Mouse (Mus musculus) forebrain, embryonic 15.5 days (tissue): ENCODE results near the gene Tbc1d22a. TPM values are rescaled to one million over a fixed set of nuclear protein-coding genes. Genes with fewer than 3 reads are reported as not detected.
A peak's percentile ranks its signal among the peaks of the same experiment; 100 is the strongest.

Source experiments
- ATAC-seq: fragments of 200-750 bp; cut with Nextera tagmentation; replicated peaks from 2 replicates; pipeline ENCODE4 v1.8.0; 2017; ENCODE audit warnings: mild to moderate bottlenecking, moderate TSS enrichment, moderate library complexity
- H3K27ac ChIP-seq: fragments of 300-500 bp; sonication (generic); replicated peaks from 2 replicates; pipeline ENCODE4 v1.5.1; 2015; ENCODE audit warnings: mild to moderate bottlenecking, inconsistent platforms
- H3K27me3 ChIP-seq: fragments of 300-500 bp; sonication (generic); 2 replicates; pipeline ENCODE4 v1.6.1; 2015; ENCODE audit warnings: inconsistent platforms
- H3K36me3 ChIP-seq: fragments of 300-500 bp; sonication (generic); 2 replicates; pipeline ENCODE4 v1.6.1; 2015; ENCODE audit warnings: mild to moderate bottlenecking, inconsistent platforms
- H3K4me1 ChIP-seq: fragments of 300-500 bp; sonication (generic); 2 replicates; pipeline ENCODE4 v1.6.1; 2015; ENCODE audit warnings: inconsistent platforms
- H3K4me2 ChIP-seq: fragments of 300-500 bp; sonication (generic); replicated peaks from 2 replicates; pipeline ENCODE4 v1.6.1; 2015; ENCODE audit warnings: mild to moderate bottlenecking, inconsistent platforms
- H3K4me3 ChIP-seq: fragments of 300-500 bp; sonication (generic); 2 replicates; pipeline ENCODE4 v1.5.1; 2015; ENCODE audit warnings: mild to moderate bottlenecking, inconsistent platforms
- H3K9ac ChIP-seq: fragments of 300-500 bp; sonication (generic); replicated peaks from 2 replicates; pipeline ENCODE4 v1.6.1; 2015; ENCODE audit warnings: mild to moderate bottlenecking, inconsistent platforms
- H3K9me3 ChIP-seq: fragments of 300-500 bp; sonication (generic); 2 replicates; pipeline ENCODE4 v1.6.1; 2016; ENCODE audit warnings: inconsistent platforms
- WGBS: fragments of 180-500 bp; shearing (Covaris S2); methylation state at CpG from one replicate; pipeline ENCODE4 v1.1.7; 2015; ENCODE audit warnings: mixed read lengths; 5-methylcytosine and 5-hydroxymethylcytosine counted together
- polyA plus RNA-seq: library from polyadenylated mRNA; unstranded; fragments of >200 nt; fragmentation: Nextera tagmentation; extraction: Ambion mirVana; gene quantifications from 2 replicates; pipeline ENCODE4 v1.2.1, GENCODE M21; 2015

Gene Tbc1d22a
- polyA plus RNA-seq, 1 experiment from 2014 or later, result 13.1 TPM

DNA sequence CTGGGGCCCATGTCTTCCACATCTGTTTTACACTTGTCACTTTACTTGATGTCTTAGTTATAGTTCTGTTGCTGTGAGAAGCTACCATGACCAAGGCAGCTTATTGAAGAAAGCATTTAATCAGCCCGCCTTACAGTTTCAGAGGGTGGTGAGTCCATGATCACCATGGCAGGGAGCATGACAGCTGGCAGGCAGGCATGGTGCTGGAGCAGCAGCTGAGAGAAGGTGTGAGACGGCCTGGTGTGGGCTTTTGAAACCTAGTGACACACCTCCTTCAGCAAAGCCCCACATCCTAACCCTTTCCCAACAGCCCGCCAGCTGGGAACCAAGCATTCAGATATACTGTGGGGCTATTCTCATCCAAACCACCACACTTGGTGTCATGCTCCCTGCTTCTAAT is 91.0 kb downstream of the Tbc1d22a start:
- Histone ChIP-seq H3K4me3 (no peak overlapping the region), H3K9me3 (no peaks in the 10 kb centered on the region), H3K27me3 (no peaks in the 10 kb centered on the region), H3K4me2 (no peak overlapping the region), H3K9ac (no peak overlapping the region), H3K27ac (no peak overlapping the region), H3K36me3 (0 out of 2 replicates have a peak, but pooled peaks cover 2% of the 10 kb centered on the region), H3K4me1 (0 out of 2 replicates have a peak, but pooled peaks cover 5% of the 10 kb centered on the region)
- no peak for ATAC-seq
- 82% methylated on average over 3 of the region's 3 CpGs for WGBS

DNA sequence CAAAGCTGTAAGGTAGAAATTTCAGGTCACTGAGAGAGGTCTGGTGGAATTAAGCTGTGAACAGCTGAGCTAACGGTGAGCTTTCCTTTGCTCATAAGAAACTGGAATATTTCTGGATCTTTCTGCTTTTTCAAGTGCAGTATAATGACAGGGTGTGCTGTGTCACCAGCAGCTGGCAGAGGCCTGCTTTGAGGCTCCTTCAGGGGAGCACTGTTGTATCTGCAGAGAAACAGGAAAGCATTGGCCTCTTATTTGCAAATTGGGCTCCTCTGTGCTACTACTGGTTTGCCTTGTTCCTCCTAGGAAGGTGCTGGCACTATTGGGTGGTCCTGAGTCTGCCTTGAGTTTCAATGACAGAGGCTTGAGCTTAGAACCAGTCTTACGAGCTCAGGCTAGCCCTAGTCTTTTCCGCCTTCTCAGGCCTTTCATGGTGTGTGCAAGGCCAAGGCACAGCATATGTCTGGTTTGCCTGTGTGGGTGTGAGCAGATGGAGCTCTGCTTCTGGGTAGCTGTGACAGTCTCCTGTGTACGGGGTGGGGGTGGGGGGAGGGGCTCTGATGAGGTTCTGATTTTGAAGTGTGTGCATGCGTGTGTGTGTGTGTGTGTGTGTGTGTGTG is 95.1 kb downstream of the Tbc1d22a start:
- H3K27me3 ChIP-seq, result no peaks in the 10 kb centered on the region
- no peak overlapping the region for H3K4me2 ChIP-seq
- H3K4me3 ChIP-seq, result no peak overlapping the region
- peak; percentile 75 for ATAC-seq
- WGBS, result 71% methylated on average over 5 of the region's 5 CpGs
- H3K9ac ChIP-seq, result no peak overlapping the region
- H3K4me1 ChIP-seq, result 0 out of 2 replicates have a peak, but pooled peaks cover 5% of the 10 kb centered on the region
- peaks cover 5% of the 10 kb centered on the region; the same call in 1 of the 2 replicates for H3K36me3 ChIP-seq
- H3K27ac ChIP-seq, result peak overlapping the region; percentile 8; the same call in 1 of the 2 replicates
- no peaks in the 10 kb centered on the region for H3K9me3 ChIP-seq

GRCm38 (mm10) chr15:86320803-86321510 is 106.7 kb downstream of the Tbc1d22a start:
- Histone ChIP-seq H3K4me2 (no peak overlapping the region), H3K4me1 (peaks cover 5% of the 10 kb centered on the region; the same call in 1 of the 2 replicates), H3K36me3 (0 out of 2 replicates have a peak, but pooled peaks cover 3% of the 10 kb centered on the region), H3K27me3 (no peaks in the 10 kb centered on the region), H3K9me3 (no peaks in the 10 kb centered on the region), H3K9ac (no peak overlapping the region), H3K27ac (no peak overlapping the region), H3K4me3 (no peak overlapping the region)
- no peak for ATAC-seq
- WGBS, result 71% methylated on average over 19 of the region's 19 CpGs

DNA sequence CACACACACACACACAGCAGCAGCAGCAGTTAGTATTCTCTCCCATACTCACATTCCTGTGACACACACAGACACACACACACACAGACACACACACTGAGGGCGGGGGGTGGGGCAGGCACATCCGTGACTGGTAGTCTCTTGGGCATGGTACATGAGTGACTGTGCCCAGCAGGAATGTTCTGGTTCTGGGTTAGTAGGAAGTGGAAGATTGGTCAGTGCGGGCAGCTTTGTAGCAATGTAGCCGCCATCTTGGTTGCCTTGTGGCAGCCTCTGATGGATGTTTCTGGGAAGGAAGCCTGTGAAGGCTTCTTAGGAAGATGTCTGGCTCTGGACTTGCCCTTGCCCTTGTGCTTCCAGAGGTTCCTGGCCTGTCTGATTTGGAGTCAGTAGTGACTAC is 112.1 kb downstream of the Tbc1d22a start:
- Histone ChIP-seq H3K9me3 (no peaks in the 10 kb centered on the region), H3K27ac (no peak overlapping the region), H3K36me3 (no peaks in the 10 kb centered on the region), H3K4me2 (no peak overlapping the region), H3K27me3 (no peaks in the 10 kb centered on the region), H3K9ac (no peak overlapping the region), H3K4me1 (peaks cover 28% of the 10 kb centered on the region), H3K4me3 (no peak overlapping the region)
- ATAC-seq, result no peak
- WGBS, result 87% methylated on average over 4 of the region's 4 CpGs

- no peak overlapping the region for H3K4me2 ChIP-seq
- 0 out of 2 replicates have a peak overlapping the region, but pooled peaks have one; percentile 36 for H3K27ac ChIP-seq
Observed at GRCm38 (mm10) chr15:86329911-86330310, 115.7 kb downstream of the Tbc1d22a start.

GRCm38 (mm10) chr15:86330454-86330853 is 116.2 kb downstream of the Tbc1d22a start:
- Histone ChIP-seq H3K27me3 (no peaks in the 10 kb centered on the region), H3K27ac (peak overlapping the region; percentile 40), H3K9me3 (no peaks in the 10 kb centered on the region), H3K9ac (no peak overlapping the region), H3K4me3 (no peak overlapping the region), H3K4me1 (peaks cover 35% of the 10 kb centered on the region), H3K4me2 (no peak overlapping the region), H3K36me3 (no peaks in the 10 kb centered on the region)
- ATAC-seq, result peak; percentile 39
- WGBS, result 28% methylated on average over 7 of the region's 7 CpGs

More at GRCm38 (mm10) chr15:86329911-86330310, 115.7 kb downstream of the Tbc1d22a start:
- H3K4me3 ChIP-seq, result no peak overlapping the region
- no peaks in the 10 kb centered on the region for H3K9me3 ChIP-seq
- peaks cover 35% of the 10 kb centered on the region for H3K4me1 ChIP-seq
- ATAC-seq, result peak; percentile 47
- no peaks in the 10 kb centered on the region for H3K36me3 ChIP-seq
- H3K9ac ChIP-seq, result no peak overlapping the region
- WGBS, result 23% methylated on average over 7 of the region's 7 CpGs
- no peaks in the 10 kb centered on the region for H3K27me3 ChIP-seq

GRCm38 (mm10) chr15:86331501-86332245 is 117.4 kb downstream of the Tbc1d22a start:
- 69% methylated on average over 8 of the region's 8 CpGs for WGBS

DNA sequence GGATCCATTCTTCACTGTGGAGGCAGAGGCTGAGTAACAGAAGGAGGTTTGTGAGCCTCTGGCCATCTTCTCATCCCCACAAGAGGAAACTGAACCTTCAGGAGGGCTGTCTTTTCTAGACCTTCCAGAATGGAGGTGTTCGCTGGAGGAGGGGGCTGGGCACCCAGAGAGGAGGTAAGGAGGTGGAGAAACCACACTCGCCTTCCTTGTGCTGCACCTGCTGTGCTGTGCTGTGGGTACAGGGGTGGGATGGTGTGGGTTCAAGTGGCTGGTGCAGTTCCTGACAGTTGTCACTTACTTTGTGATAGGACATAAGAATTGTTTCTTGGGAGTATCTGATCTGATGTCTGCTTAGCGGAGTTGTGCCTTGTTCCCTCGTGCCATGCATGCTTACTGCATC is 118.9 kb downstream of the Tbc1d22a start:
- no peaks in the 10 kb centered on the region for H3K36me3 ChIP-seq
- H3K9me3 ChIP-seq, result no peaks in the 10 kb centered on the region
- no peak overlapping the region for H3K27ac ChIP-seq
- no peak for ATAC-seq
- H3K4me3 ChIP-seq, result no peak overlapping the region
- H3K4me1 ChIP-seq, result peaks cover 35% of the 10 kb centered on the region
- no peaks in the 10 kb centered on the region for H3K27me3 ChIP-seq
- H3K4me2 ChIP-seq, result no peak overlapping the region
- no peak overlapping the region for H3K9ac ChIP-seq
- WGBS, result 97% methylated on average over 4 of the region's 4 CpGs

More at GRCm38 (mm10) chr15:86331501-86332245, 117.4 kb downstream of the Tbc1d22a start:
- no peaks in the 10 kb centered on the region for H3K9me3 ChIP-seq
- no peak for ATAC-seq
- H3K9ac ChIP-seq, result no peak overlapping the region
- no peak overlapping the region for H3K4me3 ChIP-seq
- no peaks in the 10 kb centered on the region for H3K36me3 ChIP-seq
- no peak overlapping the region for H3K4me2 ChIP-seq
- H3K4me1 ChIP-seq, result peaks cover 37% of the 10 kb centered on the region
- no peaks in the 10 kb centered on the region for H3K27me3 ChIP-seq
- no peak overlapping the region for H3K27ac ChIP-seq

DNA sequence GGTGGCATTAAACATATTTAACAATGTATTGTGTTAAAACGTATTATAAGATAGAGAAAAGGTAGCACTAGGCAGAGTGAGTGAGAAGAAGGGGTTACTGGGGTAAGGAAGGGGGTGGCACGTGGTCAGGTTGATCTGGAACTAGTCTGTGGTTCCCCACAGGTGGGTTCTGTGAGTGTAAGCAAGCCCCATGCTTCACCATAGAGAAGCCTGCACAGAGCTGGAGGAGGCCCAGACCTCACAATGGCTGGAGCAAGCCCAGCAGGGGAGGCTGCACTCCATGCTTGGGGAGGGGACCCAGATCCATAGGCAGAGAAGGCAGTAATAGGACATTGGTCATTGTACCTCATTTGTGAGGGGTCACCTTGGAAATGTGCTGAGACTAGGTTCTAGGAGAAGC is 119.3 kb downstream of the Tbc1d22a start:
- Histone ChIP-seq H3K4me2 (no peak overlapping the region), H3K4me3 (no peak overlapping the region), H3K36me3 (no peaks in the 10 kb centered on the region), H3K27ac (no peak overlapping the region), H3K9me3 (no peaks in the 10 kb centered on the region), H3K4me1 (peaks cover 35% of the 10 kb centered on the region), H3K9ac (no peak overlapping the region), H3K27me3 (no peaks in the 10 kb centered on the region)
- 84% methylated on average over 2 of the region's 2 CpGs for WGBS
- no peak for ATAC-seq

DNA sequence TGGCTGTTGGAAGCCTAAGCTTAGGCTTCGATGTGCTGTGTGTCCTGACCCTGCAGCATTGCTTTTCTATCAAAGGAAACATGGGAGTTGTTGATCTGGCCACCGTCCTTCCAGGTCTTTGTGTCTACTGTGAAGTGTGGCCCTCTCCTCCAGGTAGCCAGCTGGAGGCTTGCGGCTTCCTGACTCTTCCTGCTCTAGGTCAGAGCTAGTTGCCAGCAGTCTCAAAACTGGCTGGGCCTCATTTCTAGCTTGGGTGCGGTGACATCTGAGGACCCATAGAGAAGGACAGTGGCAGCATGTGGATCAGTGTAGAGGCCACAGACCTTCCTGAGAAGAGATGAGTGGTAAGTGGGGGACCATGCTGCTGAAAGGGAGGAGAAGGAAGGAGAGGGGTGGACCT is 120.0 kb downstream of the Tbc1d22a start:
- Histone ChIP-seq H3K36me3 (no peaks in the 10 kb centered on the region), H3K9ac (no peak overlapping the region), H3K4me1 (peaks cover 35% of the 10 kb centered on the region), H3K4me2 (no peak overlapping the region), H3K27me3 (no peaks in the 10 kb centered on the region), H3K27ac (no peak overlapping the region), H3K9me3 (no peaks in the 10 kb centered on the region), H3K4me3 (no peak overlapping the region)
- no peak for ATAC-seq
- WGBS, result 93% methylated on average over 4 of the region's 4 CpGs

DNA sequence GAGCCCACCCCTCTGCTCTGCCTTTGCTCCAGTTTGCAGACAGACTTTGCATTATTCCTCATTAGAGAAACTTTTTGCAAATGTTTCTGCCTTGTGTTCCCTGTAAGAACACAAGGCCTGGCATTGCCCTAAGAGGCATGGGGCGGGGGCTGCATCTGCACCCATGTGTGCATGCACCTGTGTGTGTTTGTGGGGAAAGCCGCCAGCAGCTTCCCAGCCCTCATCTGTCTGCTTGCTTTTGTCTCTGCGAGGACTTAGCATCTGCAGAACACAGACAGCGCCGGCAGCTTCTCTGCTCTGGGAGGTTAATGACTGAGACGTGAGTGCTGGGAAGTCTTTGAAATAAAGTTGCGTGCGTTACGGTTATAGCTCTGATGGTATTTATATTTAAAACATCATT is 120.5 kb downstream of the Tbc1d22a start:
- no peak overlapping the region for H3K4me2 ChIP-seq
- H3K9me3 ChIP-seq, result no peaks in the 10 kb centered on the region
- no peak overlapping the region for H3K4me3 ChIP-seq
- H3K36me3 ChIP-seq, result no peaks in the 10 kb centered on the region
- ATAC-seq, result no peak
- no peak overlapping the region; the same call in 1 of the 2 replicates for H3K27ac ChIP-seq
- H3K27me3 ChIP-seq, result no peaks in the 10 kb centered on the region
- H3K4me1 ChIP-seq, result peaks cover 34% of the 10 kb centered on the region
- 55% methylated on average over 9 of the region's 9 CpGs for WGBS
- H3K9ac ChIP-seq, result no peak overlapping the region

DNA sequence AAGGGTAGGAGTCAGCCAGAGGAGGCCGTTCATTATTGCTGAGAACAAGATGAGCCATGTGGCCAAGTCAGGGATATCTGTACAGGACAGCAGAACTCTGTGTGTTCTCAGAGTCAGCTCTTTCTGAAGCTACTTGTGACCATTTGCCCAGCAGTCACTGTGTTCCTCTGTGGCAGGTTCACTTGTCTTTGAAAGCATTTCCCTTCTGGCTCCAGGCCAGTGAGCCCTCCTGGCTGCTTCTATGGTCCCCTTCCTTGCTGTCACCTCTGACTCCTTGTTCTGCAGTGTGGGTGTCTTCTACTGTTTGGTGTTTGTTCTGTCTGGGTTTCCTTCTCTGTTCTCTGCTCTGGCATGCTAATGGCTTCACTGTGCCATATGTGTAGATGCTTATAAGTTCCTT is 121.5 kb downstream of the Tbc1d22a start:
- Histone ChIP-seq H3K27me3 (no peaks in the 10 kb centered on the region), H3K4me2 (no peak overlapping the region), H3K9me3 (no peaks in the 10 kb centered on the region), H3K9ac (no peak overlapping the region), H3K4me3 (no peak overlapping the region), H3K4me1 (peaks cover 30% of the 10 kb centered on the region), H3K27ac (no peak overlapping the region), H3K36me3 (no peaks in the 10 kb centered on the region)
- 71% methylated on average over 1 of the region's 1 CpGs for WGBS
- no peak for ATAC-seq
